Mouse (Mus musculus): ENCODE data around the gene Naif1.

The Naif1 gene

DNA sequence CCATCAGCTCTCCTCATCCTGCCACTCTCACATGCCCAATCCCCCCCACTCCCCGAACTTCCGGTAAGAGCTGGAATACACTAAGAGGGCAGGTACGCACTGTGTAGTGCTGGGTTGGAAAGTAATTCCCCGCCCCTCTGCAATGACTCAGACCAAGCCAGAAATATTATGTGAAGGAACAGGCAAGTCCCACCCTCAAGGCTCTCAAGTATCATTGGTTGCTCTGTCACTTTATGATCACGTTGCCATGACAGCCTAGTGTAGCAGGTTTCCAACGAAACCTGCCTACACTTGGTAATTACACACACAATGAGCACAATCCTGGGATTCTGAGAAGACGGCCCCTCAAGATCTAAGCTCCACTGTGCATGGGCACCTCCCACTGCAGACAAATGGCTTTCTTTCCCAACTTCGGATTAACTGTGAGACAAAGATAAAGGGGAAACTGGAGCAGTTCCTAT, 22.0 kb upstream of the Naif1 start:
- DNase-seq, result no peak

DNA sequence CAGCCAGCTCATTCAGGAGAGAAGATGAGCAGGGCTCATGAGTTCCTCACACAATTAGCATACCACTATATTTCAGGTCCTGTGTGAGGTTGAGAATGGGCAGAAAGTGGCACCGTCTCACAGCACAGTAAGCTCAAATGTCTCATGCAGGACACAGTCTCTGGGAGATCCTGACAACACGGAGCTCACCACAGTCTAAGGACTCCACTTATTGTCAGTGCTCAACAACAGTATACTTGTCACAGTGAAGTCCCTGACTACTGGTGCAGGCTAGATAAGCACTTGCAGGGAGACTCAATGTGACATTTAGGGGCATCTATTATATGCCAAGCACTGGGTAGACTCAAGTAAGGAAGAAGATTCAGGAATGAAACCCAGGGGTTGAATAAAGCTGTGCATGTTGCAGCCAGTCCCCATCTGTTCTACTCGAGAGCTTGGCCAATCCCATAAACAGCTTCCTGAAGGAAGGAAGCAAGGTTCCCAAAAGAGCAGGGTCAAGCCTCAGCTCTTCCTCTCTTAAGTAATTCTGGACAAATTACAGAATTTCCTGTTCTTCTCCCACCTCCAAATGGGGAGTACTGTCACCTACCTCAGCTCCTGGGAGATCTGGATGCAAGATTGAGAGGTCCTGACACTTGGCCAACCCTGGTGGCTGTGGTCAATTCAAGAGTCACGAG, 20.9 kb upstream of the Naif1 start:
- no peak for DNase-seq

DNA sequence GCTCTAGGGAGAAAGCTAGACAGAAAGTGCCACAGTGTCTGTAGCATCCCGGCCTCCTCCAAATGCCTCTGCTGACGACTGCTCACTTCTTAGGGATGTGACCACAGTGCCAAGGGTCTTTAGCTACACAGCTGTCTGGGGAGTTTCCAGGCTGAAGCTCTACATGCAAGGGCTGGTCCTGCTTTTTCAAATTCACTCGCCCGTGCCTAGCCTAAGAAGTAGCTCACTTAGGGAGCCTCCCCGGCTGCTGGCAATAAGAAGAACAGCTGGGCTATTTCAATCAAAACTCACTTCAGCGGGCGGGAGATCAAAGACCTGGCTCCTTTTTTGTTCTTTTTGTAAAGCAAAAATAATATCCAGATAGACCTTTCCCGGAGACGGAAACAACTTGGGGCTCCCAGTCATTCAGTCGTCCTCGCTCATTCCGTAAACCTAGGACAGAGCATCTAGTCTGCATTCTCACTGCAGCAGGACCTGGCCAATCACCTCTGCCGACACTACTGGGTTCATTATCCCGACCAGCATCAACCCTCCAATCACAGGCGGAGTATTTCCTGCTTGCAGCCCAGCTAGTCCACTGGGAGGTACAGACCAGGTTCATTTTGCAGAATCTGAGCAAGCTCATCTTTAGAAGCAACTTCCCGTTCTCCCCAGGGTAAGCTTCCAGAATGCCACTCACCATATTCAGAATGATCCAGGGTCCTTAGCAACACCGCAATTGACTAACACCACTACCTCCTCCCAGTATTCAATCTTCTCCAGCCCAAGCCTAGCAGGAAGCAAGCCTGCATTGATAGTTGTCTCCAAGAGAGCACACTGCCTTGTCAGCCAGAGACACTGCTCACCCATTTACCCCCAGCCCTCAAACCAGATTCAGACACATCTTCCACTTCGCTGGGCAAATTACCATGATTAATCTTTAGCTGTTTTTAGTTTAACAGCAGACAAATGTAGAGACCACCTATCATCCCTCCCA, 19.3 kb upstream of the Naif1 start:
- DNase-seq, result peak; percentile 44

DNA sequence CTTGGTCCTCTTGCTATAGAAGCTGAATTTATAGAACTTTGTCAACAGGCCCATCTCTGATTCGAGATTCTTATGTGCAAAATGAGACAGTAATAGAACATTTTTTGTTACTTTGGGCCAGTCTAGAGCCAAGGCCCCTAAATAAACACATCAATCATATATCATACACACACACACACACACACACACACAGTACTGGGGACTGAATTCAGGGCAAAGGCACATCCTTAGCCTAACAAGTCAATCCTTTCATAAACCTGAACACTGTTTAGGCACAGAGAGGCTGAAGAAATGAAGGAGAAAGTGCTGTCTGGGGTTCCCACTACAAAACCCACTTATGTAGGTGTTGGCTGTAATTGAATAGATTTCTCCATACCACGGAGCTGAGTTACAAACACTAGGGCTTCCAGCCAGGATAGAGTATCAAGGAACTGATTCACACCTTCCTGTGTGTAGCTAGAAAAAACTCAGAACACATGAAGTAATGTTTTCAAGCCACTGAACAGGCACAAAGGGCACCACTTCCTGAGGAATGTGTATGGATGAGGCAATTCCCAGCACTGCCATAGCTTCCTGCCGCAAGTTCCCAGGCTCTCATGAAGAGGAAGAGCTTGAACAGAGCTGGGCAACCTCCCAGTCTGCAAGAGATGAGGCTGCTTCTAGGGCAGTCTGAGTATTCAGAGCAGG, 13.4 kb upstream of the Naif1 start:
- no peak for DNase-seq

DNA sequence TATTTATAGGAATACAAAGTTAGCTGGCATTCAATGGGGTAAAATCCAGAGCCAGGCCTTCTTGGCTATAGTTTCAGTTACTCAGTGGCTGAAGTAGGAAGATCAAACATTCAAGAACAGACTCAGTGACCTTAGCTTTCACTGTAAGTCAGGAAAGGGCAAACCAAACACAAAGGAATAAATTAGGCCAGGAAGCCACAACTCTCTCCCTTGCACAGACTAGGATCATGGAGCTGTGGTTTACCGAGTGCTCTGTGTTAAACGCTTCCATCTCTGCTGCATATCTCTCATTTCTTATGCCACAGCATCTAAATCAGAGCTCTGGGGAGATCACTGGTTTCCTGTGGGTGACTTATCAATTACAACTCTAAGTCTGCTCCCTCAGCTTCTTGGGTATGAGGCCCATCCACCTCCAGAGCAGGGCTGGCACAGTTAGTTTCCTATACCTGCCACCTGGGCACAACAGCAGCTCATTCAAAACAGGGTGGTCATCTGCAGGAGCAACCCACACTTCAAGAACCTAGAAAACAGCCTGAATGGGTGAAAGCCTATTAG, 12.6 kb upstream of the Naif1 start:
- DNase-seq, result no peak

DNA sequence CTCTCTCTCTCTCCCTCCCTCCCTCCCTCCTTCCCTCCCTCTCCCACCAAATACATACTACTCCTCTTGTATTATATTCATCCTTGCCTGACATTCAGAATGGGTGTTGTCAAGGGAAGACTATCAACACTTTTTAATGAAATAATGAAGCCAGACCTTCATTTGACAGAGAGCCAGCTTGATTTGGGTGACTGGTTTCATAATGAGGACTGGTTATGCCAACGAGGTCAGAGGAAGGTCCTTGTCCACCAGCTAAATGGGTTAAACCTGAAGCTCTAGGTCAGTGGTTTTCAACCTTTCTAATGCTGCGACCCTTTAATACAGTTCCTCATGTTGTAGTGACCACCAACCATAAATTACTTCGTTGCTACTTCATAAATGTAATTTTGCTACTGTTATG, 11.5 kb upstream of the Naif1 start:
- DNase-seq, result no peak

DNA sequence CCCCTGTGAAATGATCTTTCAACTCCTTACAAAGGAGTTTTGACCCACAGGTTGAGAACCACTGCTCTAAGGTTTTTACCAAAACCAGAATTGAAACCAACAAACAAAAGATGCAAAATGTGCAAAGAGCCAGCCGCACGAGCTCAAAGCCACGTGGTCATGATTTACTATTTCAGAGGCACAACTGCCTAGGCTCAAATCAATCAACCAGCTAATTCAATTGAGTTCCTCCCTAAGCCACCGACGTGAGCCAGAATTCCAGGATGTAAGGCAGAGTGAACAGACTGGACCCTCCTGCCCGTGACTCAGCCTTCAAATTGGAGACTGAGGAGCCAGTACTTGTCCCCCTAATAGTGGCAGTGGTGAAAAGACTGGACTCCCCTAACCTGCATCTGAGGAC, 11.1 kb upstream of the Naif1 start:
- DNase-seq, result no peak

DNA sequence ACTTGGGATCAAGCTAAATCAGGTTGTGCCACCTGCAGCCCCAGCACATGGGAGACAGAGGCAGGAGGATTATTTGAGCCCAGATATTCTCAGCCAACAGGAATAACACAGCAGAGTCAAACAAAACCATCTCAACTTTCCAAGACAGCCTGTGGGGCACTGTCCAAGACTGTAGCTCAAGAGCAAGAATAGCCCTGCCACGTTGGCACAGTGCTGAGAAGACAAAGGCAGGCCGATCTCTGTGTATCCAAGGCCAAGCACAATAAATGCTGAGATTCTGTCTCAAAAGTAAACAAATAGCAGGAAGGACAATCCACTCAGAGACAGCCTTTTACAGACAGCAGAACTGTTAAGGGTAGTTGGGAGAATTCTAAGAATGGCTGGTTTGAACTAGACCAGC, 10.1 kb upstream of the Naif1 start:
- no peak for DNase-seq

DNA sequence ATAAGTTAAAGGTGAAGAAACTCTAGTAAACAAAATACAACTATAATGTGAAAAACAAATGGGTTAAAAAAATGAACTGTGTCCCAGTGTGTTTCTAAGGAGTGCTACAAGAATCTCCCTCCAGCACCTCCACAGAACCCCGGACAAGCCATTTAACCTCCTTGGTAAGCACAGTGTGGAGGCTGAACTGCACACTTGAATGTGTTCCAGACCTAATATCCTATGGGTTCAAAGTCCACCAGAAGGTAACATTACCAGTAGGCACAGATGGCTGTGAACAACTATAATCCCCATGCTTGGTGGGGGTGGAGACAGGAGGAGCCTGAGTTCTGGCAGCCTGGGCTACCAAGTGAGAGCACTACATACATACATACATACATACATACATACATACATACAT, 9.6 kb upstream of the Naif1 start:
- DNase-seq, result no peak

DNA sequence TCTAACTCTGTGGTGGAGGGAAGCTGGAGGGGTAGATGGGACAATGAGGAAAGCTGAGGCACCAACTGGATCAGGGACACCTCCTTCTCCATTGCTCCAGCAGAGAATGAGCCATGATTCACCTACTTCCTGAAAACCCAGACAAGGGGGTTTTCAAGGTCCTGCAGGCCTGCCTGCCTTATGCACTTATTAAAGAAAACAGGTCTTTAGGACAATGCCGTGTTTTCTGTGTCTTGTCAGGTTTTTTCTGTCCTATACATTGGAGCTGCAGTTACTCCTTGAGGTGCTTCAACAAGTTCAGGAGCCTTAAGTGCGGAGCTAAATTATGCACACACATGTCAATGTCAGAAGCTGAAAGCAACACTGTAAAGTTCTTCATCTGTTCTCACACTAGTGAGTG, 8.7 kb upstream of the Naif1 start:
- no peak for DNase-seq

DNA sequence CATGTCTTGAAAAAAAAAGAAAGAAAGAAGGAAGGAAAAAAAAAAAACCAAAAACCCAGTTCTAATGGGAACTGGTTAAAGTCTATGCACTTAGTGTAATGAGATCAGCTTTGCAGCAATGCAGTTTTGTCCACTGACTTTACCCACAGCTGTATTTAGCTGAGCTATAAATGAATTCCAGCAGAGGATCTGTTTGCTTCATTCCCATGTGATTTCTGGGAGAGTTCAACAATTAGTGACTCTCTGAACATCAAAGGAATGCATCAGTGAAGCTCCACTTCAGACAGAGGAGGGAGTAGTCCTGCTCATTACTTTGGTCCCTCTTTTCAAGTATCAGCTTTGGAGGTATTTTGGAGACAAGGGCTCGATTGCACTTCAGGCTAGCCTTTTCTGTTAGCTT, 4.7 kb upstream of the Naif1 start:
- DNase-seq, result no peak

DNA sequence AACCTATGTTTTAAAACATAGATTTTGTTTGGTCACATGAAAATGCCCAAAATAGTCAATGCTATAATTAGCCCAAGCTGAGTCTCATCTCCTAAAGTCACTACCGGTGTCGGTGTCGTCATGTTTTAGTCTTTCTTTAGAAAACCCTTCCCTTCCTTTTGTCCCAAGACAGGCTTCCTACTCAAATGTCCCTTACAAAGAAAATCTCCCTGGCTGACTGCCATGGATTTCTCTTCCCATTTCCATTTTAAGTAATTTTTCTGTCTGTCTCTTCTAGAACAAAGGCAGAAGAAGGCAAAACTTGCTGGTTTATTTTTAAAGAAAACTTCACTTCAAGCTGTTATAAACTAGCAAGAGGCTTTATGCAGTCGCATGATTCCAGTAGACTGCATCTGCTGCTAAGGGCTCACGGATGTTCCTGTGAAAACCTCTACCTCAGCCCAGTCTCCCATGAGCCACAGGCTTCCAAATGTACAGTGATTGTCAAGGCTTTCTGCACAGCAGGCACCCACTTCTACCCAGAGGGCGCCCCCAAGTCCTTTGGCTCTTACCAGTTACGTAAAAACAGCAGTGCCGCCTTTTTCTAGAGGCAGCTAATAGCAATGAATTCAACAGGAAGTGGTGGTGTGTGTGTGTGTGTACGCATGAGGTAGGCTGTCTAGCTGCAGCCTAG, 2.9 kb upstream of the Naif1 start:
- peak; percentile 24 for DNase-seq

DNA sequence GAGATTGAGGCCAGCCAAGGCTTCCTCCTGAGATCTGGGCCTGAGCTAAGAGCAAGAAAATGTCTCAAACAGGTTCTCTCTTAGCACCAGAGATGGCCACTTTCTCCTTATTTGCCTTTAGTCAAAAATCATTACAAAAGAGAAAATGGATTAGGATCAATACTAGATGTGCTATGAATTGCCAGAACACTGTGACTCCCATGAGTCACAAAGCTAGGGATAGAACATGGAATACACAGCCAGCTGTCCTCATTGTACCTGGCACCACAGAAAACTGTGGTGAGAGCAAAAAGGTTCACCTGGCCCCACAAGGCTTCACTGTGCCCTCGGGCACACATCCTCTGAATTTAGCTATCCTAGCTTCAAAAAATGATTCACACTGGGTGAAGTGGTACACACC, 1.8 kb upstream of the Naif1 start:
- DNase-seq, result no peak

DNA sequence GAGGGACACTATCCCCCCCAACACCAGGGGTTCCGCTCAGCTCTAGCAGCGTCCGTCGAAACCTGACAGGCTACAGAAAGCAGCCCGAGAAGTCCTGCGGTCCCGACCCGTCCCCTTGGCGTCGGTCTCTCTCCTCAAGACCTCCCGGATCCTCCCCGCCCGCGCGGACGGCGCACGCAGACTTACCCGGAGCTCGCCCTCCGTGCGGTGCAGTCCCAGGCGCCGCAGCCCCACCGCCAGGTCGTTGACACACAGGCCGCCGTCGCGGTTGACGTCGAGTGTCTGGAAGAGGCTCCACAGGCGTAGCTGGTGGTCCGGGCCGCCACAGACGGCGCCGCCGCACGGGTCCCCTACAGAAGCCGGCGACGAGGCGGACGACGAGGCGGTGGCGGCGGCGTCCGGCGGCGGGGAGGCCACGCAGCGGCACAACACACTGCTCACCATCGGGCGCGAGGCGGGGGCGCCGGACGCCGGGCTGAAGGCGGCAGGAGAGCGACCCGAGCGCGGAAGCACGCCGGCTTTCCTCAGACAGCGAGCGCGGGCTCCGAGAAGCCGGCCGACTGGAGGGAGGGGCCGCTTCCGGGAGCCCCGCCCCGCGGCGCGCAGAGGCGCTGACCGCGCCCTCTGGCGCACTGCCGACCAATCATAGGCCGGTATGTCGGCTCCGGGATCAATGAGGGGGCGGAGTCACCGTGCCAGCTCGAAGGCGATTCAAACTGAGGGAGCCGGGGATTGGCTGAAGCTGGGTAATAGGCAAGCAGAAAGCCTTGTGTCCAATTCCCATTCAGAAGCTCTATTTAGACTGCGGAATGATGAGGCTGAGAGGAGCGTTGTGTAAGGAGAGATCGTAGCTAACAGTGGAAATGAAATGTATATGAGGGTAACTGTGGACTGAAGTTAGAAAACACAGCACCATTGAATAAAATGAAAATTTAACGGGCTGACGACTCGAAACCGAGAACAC, 906 bp downstream of the Naif1 start, which contains the start of gene Slc25a25:
Slc25a25 (minus strand) TSS at position 565 of the 964 bp plus-strand sequence.
- peak; percentile 99 for DNase-seq

DNA sequence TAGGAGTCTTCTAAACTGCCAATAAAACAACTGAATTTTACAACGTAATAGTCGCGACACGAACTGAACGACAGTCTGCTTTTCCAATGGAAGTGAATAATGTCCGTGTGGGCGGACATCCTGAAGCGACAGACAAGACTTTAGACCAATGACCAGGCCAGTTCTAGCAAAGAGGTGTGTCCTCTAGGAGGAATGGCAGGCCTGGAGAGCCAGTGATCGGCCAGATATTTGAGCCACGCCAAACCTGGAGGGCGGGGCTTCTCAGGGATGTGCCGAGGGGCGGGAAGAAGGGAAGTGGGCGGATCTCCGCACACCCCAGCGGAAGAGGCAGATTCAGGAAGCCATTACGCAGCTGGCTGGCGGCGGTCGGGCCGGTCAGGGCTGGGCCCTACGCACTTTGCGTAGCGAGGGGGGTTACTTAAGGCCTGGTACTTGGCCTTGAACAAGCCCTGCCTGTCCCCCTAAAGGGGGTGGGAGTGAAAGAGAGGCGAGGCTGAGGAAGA, 1.7 kb downstream of the Naif1 start:
- DNase-seq, result peak; percentile 99

DNA sequence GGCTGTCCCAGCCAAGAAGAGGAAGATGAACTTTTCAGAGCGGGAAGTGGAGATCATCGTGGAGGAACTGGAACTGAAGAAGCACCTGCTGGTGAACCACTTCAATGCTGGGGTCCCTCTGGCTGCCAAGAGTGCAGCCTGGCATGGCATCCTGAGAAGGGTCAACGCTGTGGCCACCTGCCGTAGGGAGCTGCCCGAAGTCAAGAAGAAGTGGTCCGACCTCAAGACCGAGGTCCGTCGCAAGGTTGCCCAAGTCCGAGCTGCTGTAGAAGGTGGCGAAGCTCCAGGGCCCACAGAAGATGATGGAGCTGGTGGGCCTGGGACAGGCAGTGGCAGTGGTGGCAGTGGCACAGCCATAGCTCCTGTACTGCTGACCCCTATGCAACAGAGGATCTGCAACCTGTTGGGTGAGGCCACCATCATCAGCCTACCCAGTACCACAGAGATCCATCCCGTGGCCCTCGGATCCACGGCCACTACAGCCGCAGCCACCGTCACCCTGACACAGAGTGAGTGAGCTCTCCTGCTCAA, 2.2 kb downstream of the Naif1 start:
- no peak for DNase-seq

DNA sequence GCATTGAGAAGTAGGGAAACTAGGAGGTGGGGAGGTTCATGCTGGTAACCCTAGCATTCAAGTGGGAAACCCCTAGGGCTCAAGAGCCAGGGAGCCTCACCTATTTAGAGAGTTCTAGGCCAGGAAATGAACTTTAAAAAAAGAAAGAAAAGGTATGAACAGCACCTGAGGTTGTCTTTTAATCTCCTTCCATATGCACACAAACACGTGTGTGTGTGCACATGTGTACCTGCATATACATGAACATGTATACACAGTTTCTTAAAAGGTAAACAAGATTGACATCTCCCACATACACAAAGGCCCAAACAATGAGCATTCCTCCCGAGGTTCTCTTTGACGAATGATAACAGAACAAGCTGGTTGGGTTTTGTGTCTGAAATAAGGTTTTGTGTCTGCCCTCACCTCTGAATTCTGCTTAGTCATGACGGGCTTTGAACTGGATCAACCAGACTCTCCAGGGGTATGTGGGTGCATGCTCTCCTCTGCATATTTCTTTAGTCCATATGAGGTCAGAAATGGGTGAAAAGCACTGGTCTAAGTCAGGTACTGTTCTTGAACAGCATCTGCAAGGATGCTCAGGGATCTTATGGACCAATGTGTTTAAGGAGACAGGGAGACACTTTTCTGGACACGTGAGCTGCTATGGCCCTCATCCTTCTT, 3.5 kb downstream of the Naif1 start:
- DNase-seq, result no peak

DNA sequence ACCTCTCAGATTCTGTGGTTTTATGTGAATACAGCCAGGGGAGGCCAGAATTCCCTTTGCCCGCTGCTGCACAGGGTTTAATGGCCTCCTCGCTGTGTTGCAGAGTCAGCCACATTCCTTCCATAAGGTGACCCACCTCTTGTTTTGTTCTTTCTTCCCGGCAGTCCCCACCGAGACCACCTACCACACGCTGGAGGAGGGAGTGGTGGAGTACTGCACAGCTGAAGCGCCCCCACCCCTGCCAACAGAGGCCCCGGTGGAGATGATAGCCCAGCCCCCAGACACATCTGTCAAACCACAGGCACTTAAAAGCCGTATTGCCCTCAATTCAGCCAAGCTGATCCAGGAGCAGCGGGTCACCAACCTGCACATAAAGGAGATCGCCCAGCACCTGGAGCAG, 4.4 kb downstream of the Naif1 start:
- no peak for DNase-seq

DNA sequence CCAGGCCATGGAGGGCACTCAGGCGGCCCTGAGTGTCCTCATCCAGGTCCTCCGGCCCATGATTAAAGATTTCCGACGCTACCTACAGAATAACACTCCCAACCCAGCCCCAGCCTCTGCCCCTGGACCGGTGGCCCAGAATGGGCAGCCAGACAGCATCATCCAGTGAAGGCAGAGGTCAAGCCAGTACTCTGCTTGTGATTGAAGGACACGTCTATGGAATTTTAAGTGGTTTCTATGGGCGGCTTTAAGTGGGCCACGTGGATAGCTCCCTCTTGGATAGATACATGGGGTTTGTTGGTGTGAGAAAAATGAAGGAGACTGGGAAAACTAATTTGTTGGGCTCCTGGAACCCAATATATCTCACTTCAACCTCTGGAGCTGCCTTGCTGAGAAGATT, 4.8 kb downstream of the Naif1 start:
- no peak for DNase-seq

DNA sequence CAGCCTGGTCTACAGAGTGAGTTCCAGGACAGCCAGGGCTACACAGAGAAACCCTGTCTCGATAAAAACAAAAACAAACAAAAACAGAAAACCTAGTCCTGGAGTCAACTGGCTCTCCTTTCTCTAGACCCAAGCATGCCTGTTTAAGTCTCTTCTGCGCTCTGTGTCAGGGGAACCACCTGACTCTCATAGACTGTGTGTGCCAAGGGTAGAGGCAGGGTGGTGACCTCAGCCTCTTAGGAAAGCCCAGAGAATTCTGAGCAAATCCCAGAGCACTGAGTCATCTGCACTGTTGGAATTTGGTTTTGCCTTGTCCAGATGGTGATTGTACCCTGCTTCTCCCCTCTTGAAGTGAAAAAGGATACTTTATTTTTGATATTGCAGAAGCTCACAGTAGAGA, 8.0 kb downstream of the Naif1 start:
- no peak for DNase-seq

Data from liver (tissue).